Mouse (Mus musculus) cerebellum, postnatal 4 days (tissue): ENCODE results near the gene Scube3.
A peak's percentile ranks its signal among the peaks of the same experiment; 100 is the strongest.

Experiments used
- DNase-seq, 2 experiments: peaks; one replicate each; pipeline ENCODE4 v3.0.0; 2022; ENCODE audit warnings: low spot score in 2 of 2, mixed read lengths in 1 of 2

Scube3 gene

DNA sequence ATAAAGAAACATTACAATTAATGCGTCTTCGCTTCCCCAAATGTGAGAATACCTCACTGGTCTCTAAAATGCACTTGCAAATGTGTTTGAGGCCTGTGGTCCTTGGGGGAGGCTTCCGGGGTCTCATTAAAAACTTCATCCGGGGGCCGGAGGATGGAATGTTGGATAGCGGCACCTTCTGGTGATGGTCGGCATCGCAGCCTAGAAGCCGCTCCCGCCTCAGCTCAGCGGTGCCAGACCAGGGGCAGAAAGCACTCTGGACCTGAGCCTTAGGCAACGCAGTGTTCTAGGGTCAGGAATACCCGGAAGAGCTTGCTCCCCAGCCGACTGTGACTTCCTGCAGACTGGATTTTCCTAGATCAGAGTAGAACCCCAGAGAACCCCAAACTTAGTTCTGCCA is 8.7 kb upstream of the Scube3 start:
- DNase-seq, result peak; percentile 66 to 82

DNA sequence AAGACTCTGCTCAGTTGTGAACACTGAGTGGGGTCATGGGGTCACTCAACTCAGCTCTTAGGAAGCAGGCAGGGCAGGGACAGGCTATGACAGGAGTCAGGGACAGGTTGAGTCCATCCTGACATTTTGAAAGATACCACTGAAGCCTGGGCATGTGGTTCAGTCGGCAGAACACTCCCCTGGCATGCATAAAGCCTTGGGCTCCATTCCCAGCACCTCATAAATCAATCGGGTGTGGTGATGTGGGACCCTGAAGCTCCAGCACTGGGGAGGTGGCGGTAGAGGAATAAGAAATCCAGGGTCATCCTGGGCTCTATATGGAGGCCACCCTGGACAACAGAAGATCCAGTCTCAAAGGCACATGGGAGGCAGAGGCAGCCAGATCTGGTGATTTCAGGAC is 6.4 kb upstream of the Scube3 start:
- no peak for DNase-seq

GRCm38 (mm10) chr17:28136266-28136665 is 5.7 kb upstream of the Scube3 start:
- DNase-seq, result no peak

DNA sequence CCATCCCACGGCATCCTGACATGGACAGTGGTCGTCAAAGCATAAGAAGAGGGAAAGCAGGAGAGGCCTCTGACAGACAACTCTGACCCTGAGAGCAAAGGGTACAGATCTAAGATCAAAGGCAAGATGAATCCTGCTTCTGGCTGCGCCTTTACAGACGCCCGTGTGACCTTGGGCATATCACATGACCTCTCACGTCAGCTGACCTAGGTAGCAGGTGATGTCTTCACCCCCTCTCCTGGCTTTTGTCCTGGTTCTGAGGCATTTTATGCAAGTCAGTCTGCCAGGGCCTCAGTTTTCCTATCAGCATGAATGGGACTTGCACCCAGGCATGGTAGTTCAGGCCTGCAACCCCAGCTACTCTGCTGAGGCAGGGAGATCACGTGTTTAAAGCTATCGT is 3.9 kb upstream of the Scube3 start:
- DNase-seq, result no peak

GRCm38 (mm10) chr17:28138685-28139084 is 3.3 kb upstream of the Scube3 start:
- no peak for DNase-seq

DNA sequence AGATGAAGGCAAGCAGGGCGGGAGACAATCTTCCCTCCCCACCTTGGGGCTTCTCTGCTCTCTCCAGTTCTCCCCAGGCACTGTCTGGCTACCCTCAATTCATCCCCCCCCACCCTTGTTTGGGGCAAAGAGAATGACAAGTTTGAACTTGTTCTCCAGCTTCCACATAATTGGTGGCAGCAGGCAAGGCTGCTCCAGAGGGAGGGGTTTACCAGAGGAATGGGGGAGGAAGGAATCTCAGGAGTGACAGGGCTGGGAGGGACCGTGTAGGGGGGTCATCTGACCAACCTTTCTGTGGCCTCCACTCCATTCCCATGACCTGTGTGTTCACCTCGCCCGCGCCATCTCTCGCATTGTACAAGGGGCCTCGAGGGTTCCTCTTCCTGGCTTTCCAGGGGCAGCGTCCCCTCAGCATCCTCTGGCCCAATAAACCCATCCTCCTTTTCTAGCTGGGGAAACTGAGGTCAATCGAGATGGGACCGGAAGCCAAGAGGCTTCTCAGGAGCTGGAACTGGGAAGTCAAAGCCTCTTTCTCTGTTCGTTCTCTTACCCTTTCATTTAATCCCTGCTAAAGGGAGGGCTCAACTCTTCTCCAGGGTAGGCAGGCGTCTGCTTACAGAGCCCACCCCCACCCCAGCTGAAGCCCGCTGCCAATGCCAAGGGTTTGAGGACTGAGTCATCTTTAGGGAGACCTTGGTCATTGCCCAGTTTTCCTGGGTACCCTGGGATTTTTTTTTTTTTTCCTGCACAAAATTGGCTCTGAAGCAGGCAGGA is 1.3 kb upstream of the Scube3 start:
- no peak for DNase-seq

GRCm38 (mm10) chr17:28141205-28141650 is 713 bp upstream of the Scube3 start:
- no peak for DNase-seq

- no peak for DNase-seq
Observed at GRCm38 (mm10) chr17:28142700-28143610, 1.0 kb downstream of the Scube3 start.

DNA sequence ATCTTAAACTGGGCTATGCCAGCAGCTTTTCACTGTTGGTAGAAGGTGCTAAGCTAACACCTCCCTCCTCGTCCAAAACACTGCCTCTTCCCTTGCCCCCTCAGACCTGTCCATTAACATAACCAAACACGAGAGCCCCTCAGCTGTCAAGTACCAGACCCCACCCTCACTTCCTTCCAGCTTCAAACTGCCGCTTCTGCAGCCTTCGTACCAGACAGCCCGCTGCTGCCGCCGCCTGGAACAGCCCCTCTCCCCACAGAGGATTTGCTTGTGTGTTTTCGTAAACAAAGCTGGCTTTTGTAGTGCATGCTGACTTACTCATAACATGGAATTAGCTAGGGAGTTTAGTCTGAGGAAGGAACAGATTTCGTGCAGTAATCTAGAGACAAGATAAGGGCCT is 1.8 kb downstream of the Scube3 start:
- no peak for DNase-seq

GRCm38 (mm10) chr17:28144241-28144640 is 2.3 kb downstream of the Scube3 start:
- DNase-seq, result no peak

DNA sequence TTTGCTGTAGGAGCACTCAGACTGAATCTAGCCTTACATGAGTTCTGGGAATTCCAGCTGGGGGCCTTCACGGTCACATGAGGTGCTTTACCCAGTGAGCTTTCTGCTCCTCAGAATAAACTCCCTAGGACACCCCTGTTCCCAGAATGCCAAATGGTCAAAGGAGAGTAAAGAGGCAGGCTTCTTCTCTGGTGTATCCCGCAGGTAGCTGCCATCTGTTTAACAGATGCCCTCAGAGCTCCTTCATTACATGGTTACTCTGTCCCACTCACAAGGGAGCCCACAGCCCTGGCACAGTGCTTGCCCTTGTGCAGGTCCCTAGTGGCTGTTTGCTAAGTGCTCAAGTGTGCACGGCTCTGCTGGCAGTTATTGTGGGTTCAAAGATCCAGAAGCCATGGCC is 6.3 kb downstream of the Scube3 start:
- DNase-seq, result no peak

GRCm38 (mm10) chr17:28149734-28150133 is 7.8 kb downstream of the Scube3 start:
- DNase-seq, result no peak

DNA sequence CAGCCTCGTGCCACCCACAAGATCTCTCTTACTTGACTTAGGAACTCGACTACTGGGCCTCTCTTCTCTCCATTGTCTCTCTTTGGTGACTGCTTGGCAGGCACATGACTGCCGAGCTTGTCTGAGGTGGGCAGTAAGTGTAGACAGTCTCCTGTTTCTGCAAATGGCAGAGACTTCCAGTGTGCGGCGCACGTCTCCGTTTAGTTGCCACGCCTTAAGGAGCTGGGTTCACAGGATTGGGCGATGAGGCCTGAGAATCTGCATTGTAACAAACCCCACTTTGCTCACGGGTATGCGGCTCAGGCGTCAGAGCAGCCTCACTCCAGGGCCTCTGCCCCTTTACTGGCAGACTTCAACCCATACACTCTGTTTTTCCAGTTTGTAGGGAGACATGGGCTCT is 8.5 kb downstream of the Scube3 start:
- DNase-seq, result no peak

- no peak for DNase-seq
Observed at GRCm38 (mm10) chr17:28153095-28153494, 11.2 kb downstream of the Scube3 start.

DNA sequence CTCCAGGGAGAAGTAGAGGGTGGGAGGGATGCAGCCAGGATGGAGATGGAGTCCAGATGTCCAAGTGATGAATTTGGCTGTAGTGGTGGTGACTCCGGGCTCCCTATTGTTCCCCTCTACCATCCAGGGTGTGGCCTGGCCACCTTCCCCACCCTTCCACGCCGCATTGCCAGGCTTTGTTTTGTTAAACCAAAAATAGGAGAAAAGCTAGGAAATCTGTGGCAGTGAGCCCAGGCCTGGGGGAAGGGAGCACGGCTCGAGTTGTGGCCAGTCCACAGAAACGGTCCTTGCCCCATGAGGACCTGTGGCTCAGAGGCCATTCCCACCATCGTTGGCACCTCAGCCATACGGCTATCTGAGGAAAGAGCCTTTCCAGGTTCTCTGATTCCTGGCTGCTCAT is 13.0 kb downstream of the Scube3 start:
- DNase-seq, result no peak

DNA sequence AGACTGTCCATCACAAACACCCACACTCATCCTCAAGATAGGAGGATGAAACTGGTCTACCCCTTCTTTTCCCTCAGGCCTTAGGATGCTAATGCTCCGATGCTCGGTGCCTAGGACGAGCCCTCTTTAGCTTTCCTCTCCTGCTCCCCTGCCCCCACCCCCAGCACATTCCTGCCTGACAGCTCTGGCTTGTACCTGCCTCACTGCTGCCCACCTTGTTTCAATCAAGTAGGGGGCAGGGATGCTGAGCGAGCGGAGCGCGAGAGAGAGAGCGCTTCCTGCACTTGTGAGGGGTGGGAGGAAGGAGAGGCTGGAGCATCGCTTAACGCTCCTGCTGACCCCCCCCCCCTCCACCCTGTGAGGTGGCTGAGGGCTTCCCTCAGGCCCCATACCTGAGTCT is 18.4 kb downstream of the Scube3 start:
- no peak for DNase-seq

DNA sequence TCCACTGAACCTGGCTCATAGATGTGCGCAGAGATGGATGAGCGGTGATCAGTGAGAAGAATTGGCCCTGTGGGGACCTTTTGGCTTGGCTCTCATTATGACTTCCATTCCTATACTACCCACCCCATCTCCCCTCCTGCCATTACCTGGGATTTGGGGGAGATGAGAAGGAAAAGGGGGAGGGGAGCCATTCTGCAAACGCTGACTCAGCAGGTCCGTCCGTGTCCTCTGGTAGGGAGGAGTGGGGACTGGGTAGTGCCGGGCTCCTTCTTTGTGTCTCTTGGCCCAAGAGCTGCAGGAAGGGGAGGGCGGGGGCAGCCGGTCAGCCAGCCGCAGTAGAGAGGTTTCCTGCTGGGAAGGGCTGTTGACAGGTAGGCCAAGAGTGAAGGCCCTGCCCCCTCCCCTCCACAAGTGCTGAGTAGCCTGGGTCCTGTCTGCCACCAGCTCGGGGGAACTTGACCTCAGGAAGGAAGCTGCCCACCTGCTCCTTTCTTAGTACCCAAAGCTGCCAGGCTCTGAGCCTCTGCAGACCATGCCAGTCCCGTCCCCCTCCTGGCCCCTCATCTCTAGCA is 19.5 kb downstream of the Scube3 start:
- DNase-seq, result no peak

DNA sequence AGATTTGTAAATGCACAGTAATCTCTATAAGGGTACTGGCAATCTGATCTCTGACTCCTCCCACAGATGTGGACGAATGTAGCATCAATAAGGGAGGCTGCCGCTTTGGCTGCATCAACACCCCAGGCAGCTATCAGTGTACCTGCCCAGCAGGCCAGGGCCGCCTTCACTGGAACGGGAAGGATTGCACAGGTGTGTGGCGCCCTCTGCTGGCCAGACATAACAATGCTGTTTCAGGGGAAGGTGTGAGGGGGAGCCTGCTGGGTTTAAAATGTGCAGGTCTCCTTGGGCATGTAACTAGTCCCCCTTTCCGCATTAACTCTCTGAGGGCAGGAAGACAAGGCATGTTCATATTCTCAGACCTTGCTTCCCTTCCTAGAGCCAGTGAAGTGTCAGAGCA is 21.7 kb downstream of the Scube3 start:
- DNase-seq, result peak; percentile 69 to 81

- DNase-seq, result no peak
Observed at GRCm38 (mm10) chr17:28170460-28171305, 28.7 kb downstream of the Scube3 start.

DNA sequence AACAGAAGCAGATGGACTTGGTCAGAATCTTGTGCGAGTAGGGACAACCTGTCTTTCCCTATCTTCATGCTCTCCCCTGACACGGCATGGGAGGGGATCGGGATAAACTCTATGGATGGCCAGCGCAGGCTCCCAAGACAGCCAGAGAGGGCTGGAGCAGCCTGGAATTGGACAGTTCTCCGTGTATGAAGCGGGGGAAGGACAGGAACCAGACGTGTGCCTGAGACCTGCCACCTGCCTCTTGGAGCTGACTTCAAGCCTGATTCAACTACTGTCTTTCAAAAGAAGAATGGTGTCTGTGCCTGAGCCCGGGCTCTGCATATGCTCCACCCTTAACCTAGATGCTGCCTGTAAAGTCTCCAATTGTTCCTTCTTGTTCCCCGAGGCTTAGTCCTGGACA is 30.7 kb downstream of the Scube3 start:
- DNase-seq, result no peak

- DNase-seq, result peak; percentile 83 to 96
Observed at GRCm38 (mm10) chr17:28176775-28177539, 35.0 kb downstream of the Scube3 start, which contains the start of gene Zfp523. Gene Zfp523, plus strand, starts transcription at chr17:28177129.
